Mouse (Mus musculus) MEL (cell line): ENCODE results near the gene Eif2b5. TPM values are rescaled to one million over a fixed set of nuclear protein-coding genes. Genes with fewer than 3 reads are reported as not detected.

ENCODE experiments used
- DNase-seq: peaks from one replicate; pipeline ENCODE4 v3.0.0; 2011; ENCODE audit warnings: low read depth, low spot score
- H3K27ac ChIP-seq: 2 replicates; pipeline ENCODE4 v1.5.1; 2012; ENCODE audit warnings: low read depth, mild to moderate bottlenecking, control low read depth, low read length, moderate library complexity; ENCODE audit not compliant: control insufficient read depth
- H3K27me3 ChIP-seq, 2 experiments: fragments of 150-350 bp in 1 of 2; sonication (generic) in 1 of 2; 2 replicates each; pipeline ENCODE4 v1.6.1; 2012; ENCODE audit warnings: low read length in 2 of 2, mild to moderate bottlenecking in 2 of 2, improper control_type of control experiment in 1 of 2, moderate library complexity in 1 of 2; ENCODE audit not compliant: insufficient read depth in 2 of 2, control insufficient read depth in 1 of 2
- H3K36me3 ChIP-seq, 2 experiments: 2 replicates each; pipeline ENCODE4 v1.6.1; 2012 to 2014; ENCODE audit warnings: low read length in 2 of 2, improper control_type of control experiment in 1 of 2, inconsistent platforms in 1 of 2, mild to moderate bottlenecking in 1 of 2; ENCODE audit not compliant: insufficient read depth in 2 of 2, control insufficient read depth in 1 of 2
- H3K4me1 ChIP-seq, 2 experiments: fragments of 150-350 bp in 1 of 2; sonication (generic) in 1 of 2; 2 replicates each; pipeline ENCODE4 v1.6.1; 2012; ENCODE audit warnings: low read length in 2 of 2, improper control_type of control experiment in 1 of 2, mild to moderate bottlenecking in 1 of 2; ENCODE audit not compliant: insufficient read depth in 2 of 2, control insufficient read depth in 1 of 2
- H3K4me3 ChIP-seq, 2 experiments: fragments of 150-350 bp in 1 of 2; sonication (generic) in 1 of 2; 2 replicates each; pipeline ENCODE4 v1.5.1; 2012; ENCODE audit warnings: low read depth in 2 of 2, low read length in 2 of 2, mild to moderate bottlenecking in 2 of 2, moderate library complexity in 2 of 2, control low read depth in 1 of 2, improper control_type of control experiment in 1 of 2; ENCODE audit not compliant: control insufficient read depth in 1 of 2, insufficient read depth in 1 of 2
- H3K79me2 ChIP-seq: 2 replicates; pipeline ENCODE4 v1.6.1; 2012; ENCODE audit warnings: mild to moderate bottlenecking, low read length, moderate library complexity; ENCODE audit not compliant: control insufficient read depth, poor library complexity, insufficient read depth
- H3K9ac ChIP-seq: 2 replicates; pipeline ENCODE4 v1.6.1; 2012; ENCODE audit warnings: low read depth, mild to moderate bottlenecking, control low read depth, low read length, moderate library complexity; ENCODE audit not compliant: control insufficient read depth, poor library complexity, severe bottlenecking
- H3K9me3 ChIP-seq: fragments of 150-350 bp; sonication (generic); replicated peaks from 2 replicates; pipeline ENCODE4 v1.6.1; 2012; ENCODE audit warnings: mild to moderate bottlenecking, low read length, improper control_type of control experiment, moderate library complexity; ENCODE audit not compliant: insufficient read depth
- E2F4 ChIP-seq: IDR thresholded peaks from 2 replicates; pipeline ENCODE4 v1.6.1; 2011; ENCODE audit warnings: low read depth, low read length, improper control_type of control experiment, borderline replicate concordance
- ELF1 ChIP-seq: IDR thresholded peaks from 2 replicates; pipeline ENCODE4 v1.6.1; 2014; ENCODE audit warnings: low read depth, mild to moderate bottlenecking, inconsistent platforms, low read length, improper control_type of control experiment, moderate library complexity
- EP300 ChIP-seq, 2 experiments: IDR thresholded peaks; 2 replicates each; pipeline ENCODE4 v1.6.1; 2011; ENCODE audit warnings: improper control_type of control experiment in 2 of 2, low read length in 2 of 2, low read depth in 1 of 2, mild to moderate bottlenecking in 1 of 2
- ETS1 ChIP-seq: IDR thresholded peaks from 2 replicates; pipeline ENCODE4 v1.6.1; 2012; ENCODE audit warnings: low read depth, mild to moderate bottlenecking, inconsistent platforms, low read length, improper control_type of control experiment, moderate library complexity
- GATA1 ChIP-seq: IDR thresholded peaks from 2 replicates; pipeline ENCODE4 v1.6.1; 2011; ENCODE audit warnings: low read depth, low read length, improper control_type of control experiment
- HCFC1 ChIP-seq: IDR thresholded peaks from 2 replicates; pipeline ENCODE4 v1.6.1; 2012; ENCODE audit warnings: low read depth, mild to moderate bottlenecking, inconsistent platforms, low read length, improper control_type of control experiment, moderate library complexity
- KAT2A ChIP-seq: conservative IDR thresholded peaks from 2 replicates; pipeline ENCODE4 v1.6.1; 2012; ENCODE audit warnings: low read depth, low read length, improper control_type of control experiment, inconsistent platforms
- MAZ ChIP-seq: IDR thresholded peaks from 2 replicates; pipeline ENCODE4 v1.6.1; 2012; ENCODE audit warnings: low read depth, mild to moderate bottlenecking, inconsistent platforms, low read length, improper control_type of control experiment
- MYB ChIP-seq: IDR thresholded peaks from 2 replicates; pipeline ENCODE4 v1.6.1; 2011; ENCODE audit warnings: mild to moderate bottlenecking, low read depth, low read length, improper control_type of control experiment
- POLR2A ChIP-seq, 2 experiments: IDR thresholded peaks; 2 replicates each; pipeline ENCODE4 v1.6.1; 2011 to 2012; ENCODE audit warnings: low read length in 2 of 2, mild to moderate bottlenecking in 2 of 2, control low read depth in 1 of 2, improper control_type of control experiment in 1 of 2, low read depth in 1 of 2, moderate library complexity in 1 of 2; ENCODE audit not compliant: control insufficient read depth in 1 of 2, insufficient read depth in 1 of 2, poor library complexity in 1 of 2
- POLR2AphosphoS5 ChIP-seq: IDR thresholded peaks from 2 replicates; pipeline ENCODE4 v1.6.1; 2012; ENCODE audit warnings: low read depth, borderline replicate concordance, mild to moderate bottlenecking, inconsistent platforms, low read length, moderate library complexity, mixed read lengths
- RCOR1 ChIP-seq: IDR thresholded peaks from 2 replicates; pipeline ENCODE4 v1.6.1; 2012; ENCODE audit warnings: low read depth, mild to moderate bottlenecking, inconsistent platforms, low read length, improper control_type of control experiment
- SIN3A ChIP-seq: IDR thresholded peaks from 2 replicates; pipeline ENCODE4 v1.6.1; 2012; ENCODE audit warnings: low read length, improper control_type of control experiment, inconsistent platforms
- SMC3 ChIP-seq: IDR thresholded peaks from 2 replicates; pipeline ENCODE4 v1.6.1; 2011; ENCODE audit warnings: low read depth, low read length, improper control_type of control experiment
- TAL1 ChIP-seq: IDR thresholded peaks from 2 replicates; pipeline ENCODE4 v1.6.1; 2012; ENCODE audit warnings: mild to moderate bottlenecking, inconsistent platforms, low read length, moderate library complexity, mixed read lengths
- TCF12 ChIP-seq: IDR thresholded peaks from 2 replicates; pipeline ENCODE4 v1.6.1; 2014; ENCODE audit warnings: low read depth, mild to moderate bottlenecking, inconsistent platforms, low read length, improper control_type of control experiment, moderate library complexity
- UBTF ChIP-seq: IDR thresholded peaks from 2 replicates; pipeline ENCODE4 v1.6.1; 2012; ENCODE audit warnings: low read depth, mild to moderate bottlenecking, inconsistent platforms, low read length, improper control_type of control experiment, moderate library complexity, borderline replicate concordance; ENCODE audit not compliant: insufficient read depth
- ZKSCAN1 ChIP-seq: IDR thresholded peaks from 2 replicates; pipeline ENCODE4 v1.6.1; 2012; ENCODE audit warnings: low read depth, mild to moderate bottlenecking, inconsistent platforms, low read length, improper control_type of control experiment, moderate library complexity
- ZMIZ1 ChIP-seq: IDR thresholded peaks from 2 replicates; pipeline ENCODE4 v1.6.1; 2012; ENCODE audit warnings: low read depth, mild to moderate bottlenecking, inconsistent platforms, low read length, improper control_type of control experiment, moderate library complexity
- polyA plus RNA-seq, 2 experiments: library from polyadenylated mRNA; stranded (reverse) in 1 of 2; unstranded in 1 of 2; fragments of >175 nt in 1 of 2; fragments of >200 nt in 1 of 2; gene quantifications; 2 replicates each; pipeline versions ENCODE4 v1.2.1 to v1.2.4; 2012; ENCODE audit warnings: low replicate concordance in 2 of 2, low read depth in 1 of 2; ENCODE audit not compliant: insufficient read length in 2 of 2, insufficient read depth in 1 of 2, missing spikeins in 1 of 2
- total RNA-seq: library from RNA; depleted of rRNA; stranded (reverse); fragments of 300-350 nt; gene quantifications from 2 replicates; pipeline ENCODE4 v1.2.3, GENCODE M21; 2012

Gene Eif2b5
- total and polyA plus RNA-seq, 3 experiments = 91.1 to 131 (median 115) TPM

- peak; percentile 39; the same call in 1 of the 2 replicates for TF ChIP-seq RCOR1
- TF ChIP-seq EP300 (IDR thresholded peaks at IDR 0.05; ENCODE audit: low read depth in 1 of 2, low read length in 2 of 2) = peak; percentile 26 to 51; a peak in 3 of 4 replicates
- no peak for TF ChIP-seq MAZ
Measured at GRCm38 (mm10) chr16:20539649-20540048, 41.0 kb downstream of the Eif2b5 start (continued).

- Histone ChIP-seq H3K79me2 (peaks cover 23% of the 10 kb centered on the region), H3K9me3 (no peaks in the 10 kb centered on the region), H3K4me3 (no peak overlapping the region), H3K9ac (no peak overlapping the region), H3K27me3 (no peaks in the 10 kb centered on the region), H3K27ac (no peak overlapping the region), H3K4me1 (peaks cover 11 to 38% of the 10 kb centered on the region in 2 experiments), H3K36me3 (peaks cover 9 to 37% of the 10 kb centered on the region in 2 experiments)
- no peak for DNase-seq
- TF ChIP-seq TAL1 (no peak), KAT2A (no peak), ELF1 (no peak), SMC3 (no peak), UBTF (no peak), ZKSCAN1 (no peak), POLR2AphosphoS5 (no peak)
Measured at GRCm38 (mm10) chr16:20540438-20540837, 41.8 kb downstream of the Eif2b5 start.

- no peak for DNase-seq
- H3K4me1 ChIP-seq = peaks cover 0 to 10% of the 10 kb centered on the region in 2 experiments; a peak in 3 of 4 replicates
- no peaks in the 10 kb centered on the region for H3K27me3 ChIP-seq
- peaks cover 4 to 14% of the 10 kb centered on the region in 2 experiments for H3K36me3 ChIP-seq
- no peak for TF ChIP-seq RCOR1
- TF ChIP-seq POLR2A (IDR thresholded peaks at IDR 0.05; ENCODE audit: control insufficient read depth in 1 of 2, insufficient read depth in 1 of 2, low read depth in 1 of 2, low read length in 2 of 2, poor library complexity in 1 of 2) = 0 out of 4 replicates have a peak, but pooled peaks of 1 of the 2 experiments have one; percentile 34
- no peaks in the 10 kb centered on the region for H3K9me3 ChIP-seq
- H3K4me3 ChIP-seq = no peak overlapping the region
- no peak overlapping the region for H3K9ac ChIP-seq
- peaks cover 13% of the 10 kb centered on the region for H3K79me2 ChIP-seq
- H3K27ac ChIP-seq = no peak overlapping the region
Measured at GRCm38 (mm10) chr16:20545696-20546095, 47.1 kb downstream of the Eif2b5 start.

- no peak for TF ChIP-seq MAZ
- no peak for TF ChIP-seq TAL1
- TF ChIP-seq E2F4 = no peak
- no peak for TF ChIP-seq ETS1
- no peak for TF ChIP-seq HCFC1
- no peak for TF ChIP-seq KAT2A
- no peak for TF ChIP-seq SIN3A
- no peak for TF ChIP-seq MYB
- no peak for TF ChIP-seq TCF12
- TF ChIP-seq GATA1 = no peak
- TF ChIP-seq ZMIZ1 = no peak
- no peak for TF ChIP-seq UBTF
- Histone ChIP-seq H3K4me3 (peak overlapping the region; percentile 71 to 89), H3K9ac (peak overlapping the region; percentile 74), H3K4me1 (peaks cover 0 to 10% of the 10 kb centered on the region in 2 experiments; a peak in 3 of 4 replicates), H3K9me3 (no peaks in the 10 kb centered on the region), H3K27me3 (no peaks in the 10 kb centered on the region), H3K79me2 (peaks cover 13% of the 10 kb centered on the region), H3K27ac (peak overlapping the region; percentile 78), H3K36me3 (peaks cover 6 to 14% of the 10 kb centered on the region in 2 experiments)
- DNase-seq = no peak
Measured at GRCm38 (mm10) chr16:20547423-20547822, 48.8 kb downstream of the Eif2b5 start.
